Comparison of ENCODE assay signal across 13 mouse cellular contexts in genomic region chr5:112565489-112565888, GRCm38 (mm10). TPM values are rescaled to one million over a fixed set of nuclear protein-coding genes. Genes with fewer than 3 reads are reported as not detected.
"Had no signal": no experiment of that assay in that cellular context is flagged by ENCODE, and none has a peak within 500 bp of the region (broad histone marks: within the 10 kb centered on the region; RNA-seq: fewer than 3 reads in every experiment).

No protein-coding gene starts in this region.

- H3K36me3 ChIP-seq: limb, embryonic 13.5 days; midbrain, embryonic 12.5 days; neural tube, embryonic 12.5 days had no signal

- H3K27me3 ChIP-seq: neural tube, embryonic 12.5 days had no signal

- DNase-seq: kidney, postnatal 14 days; left cerebral cortex, postnatal 4 days; lung, adult 18-20 months; right cerebral cortex, adult 18-20 months; right cerebral cortex, postnatal 25 days; thymus, postnatal 36 days had no signal

- H3K9ac ChIP-seq: limb, embryonic 13.5 days; liver, embryonic 14.5 days; midbrain, embryonic 12.5 days; neural tube, embryonic 12.5 days had no signal

- H3K4me3 ChIP-seq: limb, embryonic 13.5 days; midbrain, embryonic 12.5 days; myocyte; neural tube, embryonic 12.5 days had no signal

- H3K4me2 ChIP-seq: limb, embryonic 13.5 days; midbrain, embryonic 12.5 days; neural tube, embryonic 12.5 days had no signal

- H3K9me3 ChIP-seq: limb, embryonic 13.5 days; midbrain, embryonic 12.5 days; neural tube, embryonic 12.5 days had no signal

- H3K27ac ChIP-seq: limb, embryonic 13.5 days; liver, embryonic 14.5 days; midbrain, embryonic 12.5 days; neural tube, embryonic 12.5 days had no signal

RNA-seq across cellular contexts. Expression of gene Sez6l, which starts 11.5 kb away (rescaled TPM):
- total RNA-seq: megakaryocyte-erythroid progenitor cell, adult 5-6 weeks had no signal
- polyA plus RNA-seq: liver, adult 2 months; myocyte had no signal
